Mouse (Mus musculus): ENCODE results near the gene Lxn. TPM values are rescaled to one million over a fixed set of nuclear protein-coding genes. Genes with fewer than 3 reads are reported as not detected.

Lxn gene
- polyA plus RNA-seq, 2 experiments: 64.8 to 121 TPM

DNA sequence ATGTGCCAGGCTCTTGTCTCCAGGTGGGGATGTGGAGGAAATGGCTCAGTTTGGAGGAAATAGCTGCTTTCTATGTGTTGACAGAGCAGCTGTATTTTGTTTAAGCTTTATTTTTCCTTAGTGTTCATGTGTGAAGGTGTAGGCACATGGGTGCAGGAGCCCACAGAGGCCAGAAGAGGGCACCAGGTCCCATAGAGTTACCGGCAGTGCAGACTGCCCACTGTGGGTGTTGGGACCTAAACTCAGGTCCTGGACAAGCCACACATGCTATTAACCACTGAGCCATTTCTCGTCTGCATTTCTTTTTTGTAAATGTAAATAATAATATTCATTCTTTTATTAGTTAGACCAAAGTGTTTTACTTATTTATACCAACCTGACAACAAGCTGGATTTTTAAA, 16.6 kb downstream of the Lxn start:
- peaks cover 59% of the 10 kb centered on the region for H3K36me3 ChIP-seq (ENCODE audit: control insufficient read depth, insufficient read depth, low read length)
- 93% methylated on average over 2 of the region's 2 CpGs for WGBS
- TF ChIP-seq POLR2A (IDR thresholded peaks at IDR 0.05; ENCODE audit: borderline replicate concordance, extremely low read depth, insufficient read depth, insufficient read length): no peak

GRCm38 (mm10) chr3:67434011-67434410, 29.7 kb downstream of the Lxn start:
- Histone ChIP-seq H3K36me3 (ENCODE audit: control insufficient read depth, insufficient read depth, low read length) (peaks cover 61% of the 10 kb centered on the region), H3K27me3 (ENCODE audit: control insufficient read depth, insufficient read depth, low read length) (no peaks in the 10 kb centered on the region), H3K4me1 (ENCODE audit: control insufficient read depth, insufficient read depth, low read length) (peaks cover 4% of the 10 kb centered on the region; the same call in 1 of the 2 replicates), H3K27ac (replicated peaks; ENCODE audit: low read depth, low read length) (no peak overlapping the region), H3K4me2 (replicated peaks; ENCODE audit: low read depth, low read length, severe bottlenecking) (no peak overlapping the region), H3K4me3 (replicated peaks; ENCODE audit: low read length) (no peak overlapping the region), H3K9me3 (ENCODE audit: control insufficient read depth, low read length) (no peaks in the 10 kb centered on the region), H3K9ac (ENCODE audit: low read depth, low read length, severe bottlenecking) (no peak overlapping the region)
- no peak for TF ChIP-seq POLR2A (IDR thresholded peaks at IDR 0.05; ENCODE audit: borderline replicate concordance, extremely low read depth, insufficient read depth, insufficient read length)
- no peak for DNase-seq (ENCODE audit: low spot score)
- ATAC-seq (ENCODE audit: low FRiP score, low read depth): no peak
- WGBS: 87% methylated on average over 6 of the region's 6 CpGs

More for the DNA sequence above, 16.6 kb downstream of the Lxn start:
- H3K4me1 ChIP-seq (ENCODE audit: control insufficient read depth, insufficient read depth, low read length): no peaks in the 10 kb centered on the region
- H3K9ac ChIP-seq (ENCODE audit: low read depth, low read length, severe bottlenecking): no peak overlapping the region
- no peak overlapping the region for H3K4me2 ChIP-seq (replicated peaks; ENCODE audit: low read depth, low read length, severe bottlenecking)
- DNase-seq (ENCODE audit: low spot score) (no peak), ATAC-seq (ENCODE audit: low FRiP score, low read depth) (no peak)
- no peaks in the 10 kb centered on the region for H3K9me3 ChIP-seq (ENCODE audit: control insufficient read depth, low read length)
- H3K27ac ChIP-seq (replicated peaks; ENCODE audit: low read depth, low read length): no peak overlapping the region
- H3K4me3 ChIP-seq (replicated peaks; ENCODE audit: low read length): no peak overlapping the region
- no peaks in the 10 kb centered on the region for H3K27me3 ChIP-seq (ENCODE audit: control insufficient read depth, insufficient read depth, low read length)

DNA sequence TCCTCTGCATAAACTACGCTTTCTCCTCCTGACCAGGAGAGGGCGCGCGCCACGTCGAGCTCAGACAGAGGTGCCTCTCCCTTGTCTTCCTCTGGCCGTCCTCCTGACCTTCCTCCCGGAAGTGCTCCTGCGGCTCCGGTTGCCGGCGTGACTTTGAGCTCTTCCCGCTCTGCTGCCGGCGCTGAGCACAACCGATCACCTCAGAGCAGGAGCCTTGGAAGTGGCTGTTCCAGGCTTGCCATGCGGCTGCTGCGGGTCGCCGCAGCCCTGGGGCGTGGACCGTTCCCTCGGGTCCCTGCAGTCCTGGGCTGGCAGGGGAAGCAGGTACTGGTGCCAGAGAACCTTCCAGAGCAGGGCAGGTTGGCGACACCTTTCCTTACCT, 33.7 kb downstream of the Lxn start, which contains the start of gene Gfm1:
TSS of gene Gfm1 (plus strand) at position 98 of the 382 bp plus-strand sequence.
- H3K27ac ChIP-seq (replicated peaks; ENCODE audit: low read depth, low read length): no peak within 1 kb of the TSS
- under 1% methylated on average over 24 of the region's 24 CpGs for WGBS

GRCm38 (mm10) chr3:67429338-67429998, 34.3 kb downstream of the Lxn start:
- DNase-seq (ENCODE audit: low spot score) (no peak), ATAC-seq (ENCODE audit: low FRiP score, low read depth) (peak; percentile 73; the same call in 1 of the 2 replicates)
- peaks cover 4% of the 10 kb centered on the region; the same call in 1 of the 2 replicates for H3K4me1 ChIP-seq (ENCODE audit: control insufficient read depth, insufficient read depth, low read length)
- H3K9me3 ChIP-seq (ENCODE audit: control insufficient read depth, low read length): peaks cover 6% of the 10 kb centered on the region; the same call in 1 of the 2 replicates
- WGBS: 33% methylated on average over 8 of the region's 8 CpGs
- no peaks in the 10 kb centered on the region for H3K27me3 ChIP-seq (ENCODE audit: control insufficient read depth, insufficient read depth, low read length)
- peak overlapping the region; percentile 64 for H3K4me2 ChIP-seq (replicated peaks; ENCODE audit: low read depth, low read length, severe bottlenecking)
- H3K27ac ChIP-seq (replicated peaks; ENCODE audit: low read depth, low read length): no peak overlapping the region
- peak overlapping the region; percentile 68 for H3K9ac ChIP-seq (ENCODE audit: low read depth, low read length, severe bottlenecking)
- TF ChIP-seq POLR2A (IDR thresholded peaks at IDR 0.05; ENCODE audit: borderline replicate concordance, extremely low read depth, insufficient read depth, insufficient read length): no peak
- H3K4me3 ChIP-seq (replicated peaks; ENCODE audit: low read length): peak overlapping the region; percentile 63
- peaks cover 26% of the 10 kb centered on the region for H3K36me3 ChIP-seq (ENCODE audit: control insufficient read depth, insufficient read depth, low read length)

More for the DNA sequence above, 33.7 kb downstream of the Lxn start, which contains the start of gene Gfm1:
- Histone ChIP-seq H3K4me1 (ENCODE audit: control insufficient read depth, insufficient read depth, low read length) (peaks cover 4% of the 10 kb centered on the region; the same call in 1 of the 2 replicates), H3K4me2 (replicated peaks; ENCODE audit: low read depth, low read length, severe bottlenecking) (peak within 1 kb of the TSS; percentile 64), H3K36me3 (ENCODE audit: control insufficient read depth, insufficient read depth, low read length) (peaks cover 27% of the 10 kb centered on the region), H3K4me3 (replicated peaks; ENCODE audit: low read length) (peak within 1 kb of the TSS; percentile 63), H3K9ac (ENCODE audit: low read depth, low read length, severe bottlenecking) (peak within 1 kb of the TSS; percentile 68), H3K27me3 (ENCODE audit: control insufficient read depth, insufficient read depth, low read length) (no peaks in the 10 kb centered on the region), H3K9me3 (ENCODE audit: control insufficient read depth, low read length) (peaks cover 6% of the 10 kb centered on the region; the same call in 1 of the 2 replicates)
- TF ChIP-seq POLR2A (IDR thresholded peaks at IDR 0.05; ENCODE audit: borderline replicate concordance, extremely low read depth, insufficient read depth, insufficient read length): no peak
- ATAC-seq (ENCODE audit: low FRiP score, low read depth) (peak; percentile 92), DNase-seq (ENCODE audit: low spot score) (peak; percentile 65)

Other genes starting within 250 kb of the Lxn start
- gene Mlf1, start 89.8 kb downstream of the Lxn start, polyA plus RNA-seq (2012; rRNA removed): 5.3 and 7.3 TPM in 2 replicates
- gene Mlf1, start 89.8 kb downstream of the Lxn start, polyA plus RNA-seq (2014; fragmentation: Nextera tagmentation; extraction: Ambion mirVana): 15.1 and 16.3 TPM in 2 replicates
- gene Gm17402, start 88.8 kb downstream of the Lxn start, polyA plus RNA-seq (2012; rRNA removed): not detected in 2 replicates
- gene Gm17402, start 88.8 kb downstream of the Lxn start, polyA plus RNA-seq (2014; fragmentation: Nextera tagmentation; extraction: Ambion mirVana): not detected in 2 replicates
- 26.2 and 30.4 TPM in 2 replicates for gene Gfm1, start 33.8 kb downstream of the Lxn start, polyA plus RNA-seq (2012; rRNA removed)
- 40.9 and 45.1 TPM in 2 replicates for gene Gfm1, start 33.8 kb downstream of the Lxn start, polyA plus RNA-seq (2014; fragmentation: Nextera tagmentation; extraction: Ambion mirVana)
- 4.1 and 4.5 TPM in 2 replicates for gene Rarres1, start 51.6 kb upstream of the Lxn start, polyA plus RNA-seq (2012; rRNA removed)
- gene Rarres1, start 51.6 kb upstream of the Lxn start, polyA plus RNA-seq (2014; fragmentation: Nextera tagmentation; extraction: Ambion mirVana): 5.3 and 7.4 TPM in 2 replicates
- gene Mfsd1, start 118.8 kb upstream of the Lxn start, polyA plus RNA-seq (2012; rRNA removed): 36.9 and 40.4 TPM in 2 replicates
- 61.8 and 62.2 TPM in 2 replicates for gene Mfsd1, start 118.8 kb upstream of the Lxn start, polyA plus RNA-seq (2014; fragmentation: Nextera tagmentation; extraction: Ambion mirVana)

Data from limb, embryonic 14.5 days (tissue).